Mouse (Mus musculus) CH12.LX (cell line): ENCODE results near the gene Tnk1. TPM values are rescaled to one million over a fixed set of nuclear protein-coding genes. Genes with fewer than 3 reads are reported as not detected.

ENCODE experiments used
- DNase-seq: peaks from one replicate; pipeline ENCODE4 v3.0.0-alpha.2; 2013; ENCODE audit errors: extremely low read depth
- H3K27ac ChIP-seq: 2 replicates; pipeline ENCODE4 v1.5.1; 2012; ENCODE audit warnings: low read depth, mild to moderate bottlenecking, control low read depth, moderate library complexity; ENCODE audit not compliant: insufficient read depth
- H3K27me3 ChIP-seq: replicated peaks from 2 replicates; pipeline ENCODE3; 2012; ENCODE audit warnings: inconsistent platforms
- H3K36me3 ChIP-seq, 2 experiments: replicated peaks in 1 of 2; 2 replicates each; pipeline versions ENCODE3 to v1.6.1; 2012; ENCODE audit warnings: inconsistent platforms in 1 of 2, low read length in 1 of 2, mild to moderate bottlenecking in 1 of 2, mixed read lengths in 1 of 2, moderate library complexity in 1 of 2; ENCODE audit not compliant: control insufficient read depth in 1 of 2, insufficient read depth in 1 of 2
- H3K4me1 ChIP-seq, 2 experiments: 2 replicates each; pipeline ENCODE4 v1.6.1; 2012; ENCODE audit warnings: inconsistent platforms in 1 of 2, moderate library complexity in 1 of 2; ENCODE audit not compliant: insufficient read depth in 2 of 2, control insufficient read depth in 1 of 2
- H3K4me2 ChIP-seq: 2 replicates; pipeline ENCODE4 v1.6.1; 2012; ENCODE audit warnings: low read depth, mild to moderate bottlenecking, control low read depth; ENCODE audit not compliant: poor library complexity, insufficient read depth, severe bottlenecking
- H3K4me3 ChIP-seq, 3 experiments: fragments of 150-350 bp in 1 of 3; sonication (generic) in 1 of 3; replicated peaks in 1 of 3; 2 replicates each; pipeline versions ENCODE3 to v1.5.1; 2011 to 2012; ENCODE audit warnings: low read depth in 2 of 3, low read length in 2 of 3, mild to moderate bottlenecking in 2 of 3, moderate library complexity in 2 of 3, control low read depth in 1 of 3, improper control_type of control experiment in 1 of 3, inconsistent platforms in 1 of 3, mixed read lengths in 1 of 3; ENCODE audit not compliant: poor library complexity in 1 of 3
- H3K79me2 ChIP-seq: replicated peaks from 2 replicates; pipeline ENCODE4 v1.6.1; 2012; ENCODE audit warnings: mild to moderate bottlenecking, moderate library complexity; ENCODE audit not compliant: control insufficient read depth, poor library complexity, insufficient read depth, severe bottlenecking; ENCODE audit errors: extremely low read depth
- H3K9ac ChIP-seq: 2 replicates; pipeline ENCODE4 v1.6.1; 2012; ENCODE audit warnings: low read depth, mild to moderate bottlenecking, control low read depth, moderate library complexity; ENCODE audit not compliant: insufficient read depth
- H3K9me3 ChIP-seq: replicated peaks from 2 replicates; pipeline ENCODE3; 2012; ENCODE audit warnings: low read length, inconsistent platforms, mixed read lengths
- BHLHE40 ChIP-seq: IDR thresholded peaks from 2 replicates; pipeline ENCODE4 v1.6.1; 2011; ENCODE audit warnings: mild to moderate bottlenecking, low read depth, low read length, improper control_type of control experiment
- CHD1 ChIP-seq: IDR thresholded peaks from 2 replicates; pipeline ENCODE4 v1.6.1; 2012; ENCODE audit warnings: low read depth, low read length, improper control_type of control experiment, inconsistent platforms
- CTCF ChIP-seq, 2 experiments: IDR thresholded peaks in 1 of 2; conservative IDR thresholded peaks in 1 of 2; 2 replicates each; pipeline ENCODE4 v1.5.1; 2011 to 2012; ENCODE audit warnings: low read depth in 2 of 2, low read length in 2 of 2, improper control_type of control experiment in 1 of 2, inconsistent platforms in 1 of 2, mild to moderate bottlenecking in 1 of 2, moderate library complexity in 1 of 2
- E2F4 ChIP-seq: IDR thresholded peaks from 2 replicates; pipeline ENCODE4 v1.6.1; 2011; ENCODE audit warnings: low read depth, low read length, improper control_type of control experiment; ENCODE audit not compliant: insufficient replicate concordance
- ELF1 ChIP-seq: IDR thresholded peaks from 2 replicates; pipeline ENCODE4 v1.6.1; 2014; ENCODE audit warnings: low read depth, mild to moderate bottlenecking, inconsistent platforms, low read length, improper control_type of control experiment
- ETS1 ChIP-seq: conservative IDR thresholded peaks from 2 replicates; pipeline ENCODE4 v1.6.1; 2012; ENCODE audit warnings: low read depth, mild to moderate bottlenecking, inconsistent platforms, low read length, improper control_type of control experiment, moderate library complexity
- GABPA ChIP-seq: IDR thresholded peaks from 2 replicates; pipeline ENCODE4 v1.6.1; 2012; ENCODE audit warnings: low read depth, low read length, improper control_type of control experiment, inconsistent platforms; ENCODE audit not compliant: insufficient replicate concordance
- HCFC1 ChIP-seq: IDR thresholded peaks from 2 replicates; pipeline ENCODE4 v1.6.1; 2012; ENCODE audit warnings: low read depth, mild to moderate bottlenecking, inconsistent platforms, low read length, improper control_type of control experiment
- IRF4 ChIP-seq: IDR thresholded peaks from 2 replicates; pipeline ENCODE4 v1.6.1; 2014; ENCODE audit warnings: low read depth, mild to moderate bottlenecking, inconsistent platforms, low read length, improper control_type of control experiment
- JUN ChIP-seq: IDR thresholded peaks from 2 replicates; pipeline ENCODE4 v1.6.1; 2011; ENCODE audit warnings: low read depth, mild to moderate bottlenecking, low read length, improper control_type of control experiment, moderate library complexity; ENCODE audit not compliant: insufficient read depth
- JUND ChIP-seq: conservative IDR thresholded peaks from 2 replicates; pipeline ENCODE4 v1.6.1; 2011; ENCODE audit warnings: low read depth, low read length, improper control_type of control experiment
- KAT2A ChIP-seq: IDR thresholded peaks from 2 replicates; pipeline ENCODE4 v1.6.1; 2012; ENCODE audit warnings: low read length, improper control_type of control experiment, inconsistent platforms; ENCODE audit not compliant: insufficient replicate concordance
- MAZ ChIP-seq: IDR thresholded peaks from 2 replicates; pipeline ENCODE4 v1.6.1; 2012; ENCODE audit warnings: low read depth, mild to moderate bottlenecking, inconsistent platforms, low read length, improper control_type of control experiment, moderate library complexity
- MEF2A ChIP-seq: IDR thresholded peaks from 2 replicates; pipeline ENCODE4 v1.6.1; 2014; ENCODE audit warnings: low read depth, mild to moderate bottlenecking, inconsistent platforms, low read length, improper control_type of control experiment, borderline replicate concordance
- MXI1 ChIP-seq: IDR thresholded peaks from 2 replicates; pipeline ENCODE4 v1.6.1; 2011; ENCODE audit warnings: mild to moderate bottlenecking, low read depth, low read length, improper control_type of control experiment
- MYC ChIP-seq: IDR thresholded peaks from 2 replicates; pipeline ENCODE4 v1.6.1; 2011; ENCODE audit warnings: low read depth, mild to moderate bottlenecking, improper control_type of control experiment, low read length
- NELFE ChIP-seq: IDR thresholded peaks from 2 replicates; pipeline ENCODE4 v1.6.1; 2011; ENCODE audit warnings: low read depth, low read length, improper control_type of control experiment
- NRF1 ChIP-seq: IDR thresholded peaks from 2 replicates; pipeline ENCODE4 v1.6.1; 2014; ENCODE audit warnings: low read depth, mild to moderate bottlenecking, inconsistent platforms, low read length, improper control_type of control experiment, moderate library complexity
- RAD21 ChIP-seq: IDR thresholded peaks from 2 replicates; pipeline ENCODE4 v1.6.1; 2011; ENCODE audit warnings: low read depth, mild to moderate bottlenecking, low read length, improper control_type of control experiment, moderate library complexity
- RCOR1 ChIP-seq: conservative IDR thresholded peaks from 2 replicates; pipeline ENCODE4 v1.6.1; 2012; ENCODE audit warnings: low read depth, mild to moderate bottlenecking, inconsistent platforms, low read length, improper control_type of control experiment
- SIN3A ChIP-seq: IDR thresholded peaks from 2 replicates; pipeline ENCODE4 v1.6.1; 2012; ENCODE audit warnings: low read length, improper control_type of control experiment, inconsistent platforms
- SMC3 ChIP-seq: IDR thresholded peaks from 2 replicates; pipeline ENCODE4 v1.6.1; 2011; ENCODE audit warnings: low read depth, low read length, improper control_type of control experiment
- TCF12 ChIP-seq: IDR thresholded peaks from 2 replicates; pipeline ENCODE4 v1.6.1; 2014; ENCODE audit warnings: low read depth, mild to moderate bottlenecking, inconsistent platforms, low read length, improper control_type of control experiment
- ZC3H11A ChIP-seq: IDR thresholded peaks from 2 replicates; pipeline ENCODE4 v1.6.1; 2012; ENCODE audit warnings: low read depth, mild to moderate bottlenecking, inconsistent platforms, low read length, improper control_type of control experiment
- ZMIZ1 ChIP-seq: IDR thresholded peaks from 2 replicates; pipeline ENCODE4 v1.6.1; 2012; ENCODE audit warnings: low read depth, mild to moderate bottlenecking, inconsistent platforms, low read length, improper control_type of control experiment
- ZNF384 ChIP-seq: IDR thresholded peaks from 2 replicates; pipeline ENCODE4 v1.6.1; 2012; ENCODE audit warnings: low read depth, low read length, improper control_type of control experiment, inconsistent platforms
- dilution Hi-C: fragments of 300-500 bp; cut with MboI; formaldehyde crosslinking; loops from 2 replicates; pipeline ENCODE4 v1.14.3; 2020; ENCODE audit warnings: low sequenced_read_pairs; ENCODE audit not compliant: extremely low pct_unique_long_range_greater_than_20kb, extremely low pct_ligation_motif_present
- in situ Hi-C: fragments of 300-500 bp; cut with MboI; formaldehyde crosslinking; loops from 3 replicates; pipeline ENCODE4 v1.14.3; 2019; ENCODE audit warnings: low sequenced_read_pairs, low pct_ligation_motif_present, low pct_unique_long_range_greater_than_20kb, mixed read lengths
- polyA plus RNA-seq: library from polyadenylated mRNA; unstranded; fragments of >175 nt; gene quantifications from 2 replicates; pipeline ENCODE4 v1.2.1, GENCODE M21; 2012; ENCODE audit warnings: low read depth; ENCODE audit not compliant: insufficient read length
- total RNA-seq, 2 experiments: library from RNA; depleted of rRNA; stranded (reverse); fragments of 300-350 nt in 1 of 2; fragments of >200 nt in 1 of 2; gene quantifications; 2 replicates each; pipeline ENCODE4 v1.2.3; 2012 to 2014

Tnk1 gene
- total and polyA plus RNA-seq, 3 experiments, result 0.13 to 0.30 TPM; not detected in 1

DNA sequence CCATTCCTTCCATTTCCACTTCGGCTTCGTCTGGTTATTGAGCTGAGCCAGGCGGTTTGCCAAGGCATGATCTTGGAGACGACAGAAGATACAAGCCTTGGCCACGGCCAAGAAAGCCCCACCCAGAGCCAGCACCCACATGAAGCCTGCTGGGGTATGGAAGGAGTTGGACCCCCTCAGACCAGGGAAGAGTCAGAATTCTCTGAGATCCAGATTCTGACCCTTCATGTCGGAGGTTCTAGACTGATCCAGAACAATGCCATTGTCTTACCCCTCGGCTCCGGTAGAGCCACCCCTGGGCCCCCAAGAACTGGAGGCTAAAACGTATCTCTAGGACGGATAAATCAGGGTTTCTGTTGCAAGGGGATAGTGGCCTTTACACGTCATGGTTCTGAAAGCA, 19.3 kb upstream of the Tnk1 start, which contains the start of gene Tmem95:
Gene Tmem95 (minus strand): TSS at position 141 of the 400 bp plus-strand sequence.
- Histone ChIP-seq H3K27me3 (no peaks in the 10 kb centered on the region), H3K4me1 (peaks cover 21 to 71% of the 10 kb centered on the region in 2 experiments), H3K36me3 (peaks cover 0 to 28% of the 10 kb centered on the region in 2 experiments)
- dilution Hi-C loops, result no loop called here
- TF ChIP-seq JUN (no peak), MEF2A (no peak), KAT2A (no peak), ETS1 (no peak), IRF4 (no peak), MAZ (no peak), MYC (no peak), E2F4 (no peak), BHLHE40 (no peak), ZMIZ1 (no peak), TCF12 (no peak)
- TF ChIP-seq, all 38 proteins: peak for 0
- no peak within 1 kb of the TSS for H3K4me3 ChIP-seq
- H3K79me2 ChIP-seq, result no peaks in the 10 kb centered on the region
- no peaks in the 10 kb centered on the region for H3K9me3 ChIP-seq
- H3K27ac ChIP-seq, result no peak within 1 kb of the TSS
- H3K4me2 ChIP-seq, result no peak within 1 kb of the TSS
- H3K9ac ChIP-seq, result no peak within 1 kb of the TSS
- no peak for DNase-seq
- in situ Hi-C loops, result loop anchor here (5.0 kb wide), 2 partner anchors 76 to 196 kb away; partner anchors contain the start of genes Fgf11 and Senp3

DNA sequence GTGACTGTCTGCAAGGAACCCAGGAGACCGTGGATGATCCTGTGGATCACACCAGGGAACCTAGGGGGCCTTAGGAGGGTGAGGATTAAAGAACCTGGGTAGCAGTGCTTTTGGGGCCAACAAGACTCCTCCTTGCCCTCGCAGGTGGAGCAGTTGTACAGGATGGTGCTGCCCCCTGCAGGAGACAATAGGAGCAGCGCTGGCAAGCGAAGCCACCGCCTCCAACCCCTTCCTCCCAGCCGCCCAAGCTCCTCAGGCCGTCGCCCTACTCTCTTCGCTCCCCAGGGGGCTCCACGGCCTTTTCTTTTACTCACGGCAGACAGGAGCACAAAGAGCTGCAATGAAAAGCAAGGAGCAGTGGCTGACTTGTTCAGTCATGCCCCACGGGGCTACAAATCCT, 18.3 kb upstream of the Tnk1 start:
- peaks cover 0 to 18% of the 10 kb centered on the region in 2 experiments for H3K36me3 ChIP-seq
- in situ Hi-C loops, result loop anchor here (5.0 kb wide), 2 partner anchors 75 to 195 kb away; partner anchors contain the start of genes Fgf11 and Senp3

More for the DNA sequence above, 18.3 kb upstream of the Tnk1 start:
- DNase-seq, result peak; percentile 97
- Histone ChIP-seq H3K9ac (peak overlapping the region; percentile 8), H3K4me1 (peaks cover 25 to 75% of the 10 kb centered on the region in 2 experiments)
- TF ChIP-seq NELFE (peak; percentile 60; the same call in 1 of the 2 replicates), MYC (peak; percentile 63; the same call in 1 of the 2 replicates), SMC3 (peak; percentile 95), RAD21 (no peak; the same call in none of the 2 replicates), ETS1 (0 out of 2 replicates have a peak, but pooled peaks have one; percentile 18), SIN3A (peak; percentile 79; the same call in 1 of the 2 replicates), ZC3H11A (peak; percentile 78), JUND (no peak), RCOR1 (no peak), BHLHE40 (0 out of 2 replicates have a peak, but pooled peaks have one; percentile 35), MXI1 (no peak), NRF1 (peak; percentile 47; the same call in 1 of the 2 replicates), CTCF (conservative IDR thresholded peaks at IDR 0.05 in 1 of 2, IDR thresholded peaks at IDR 0.05 in 1 of 2; ENCODE audit: low read depth in 2 of 2, low read length in 2 of 2) (peak; percentile 84 to 99), MEF2A (peak; percentile 55), JUN (no peak), KAT2A (no peak), IRF4 (peak; percentile 34; the same call in 1 of the 2 replicates), ELF1 (0 out of 2 replicates have a peak, but pooled peaks have one; percentile 51), CHD1 (0 out of 2 replicates have a peak, but pooled peaks have one; percentile 17), MAZ (peak; percentile 79), TCF12 (peak; percentile 71; the same call in 1 of the 2 replicates), ZNF384 (peak; percentile 31; the same call in 1 of the 2 replicates), GABPA (no peak), HCFC1 (peak; percentile 51)
- TF ChIP-seq, all 38 proteins: peak for 17
- H3K27me3 ChIP-seq, result no peaks in the 10 kb centered on the region
- no peaks in the 10 kb centered on the region for H3K9me3 ChIP-seq
- dilution Hi-C loops, result no loop called here
- peak overlapping the region in 2 of 3 experiments; percentile 31 to 32 for H3K4me3 ChIP-seq
- peak overlapping the region; percentile 23; the same call in 1 of the 2 replicates for H3K27ac ChIP-seq
- no peaks in the 10 kb centered on the region for H3K79me2 ChIP-seq
- H3K4me2 ChIP-seq, result peak overlapping the region; percentile 41
